Mouse (Mus musculus) lung, postnatal 0 days (tissue): Measurements from ENCODE around the gene Pea15a. TPM values are rescaled to one million over a fixed set of nuclear protein-coding genes. Genes with fewer than 3 reads are reported as not detected.

ENCODE experiments used
- ATAC-seq: fragments of 200-750 bp; cut with Nextera tagmentation; 2 replicates; pipeline ENCODE4 v1.8.0; 2017; ENCODE audit warnings: moderate library complexity
- DNase-seq: peaks from one replicate; pipeline ENCODE4 v3.0.0-alpha.2; 2016; ENCODE audit warnings: low spot score
- H3K27ac ChIP-seq: fragments of 300-500 bp; sonication (generic); 2 replicates; pipeline ENCODE4 v1.5.1; 2014; ENCODE audit warnings: antibody characterized with exemption, mild to moderate bottlenecking, low read length, mixed read lengths
- H3K27me3 ChIP-seq: fragments of 300-500 bp; sonication (generic); replicated peaks from 2 replicates; pipeline ENCODE4 v1.6.1; 2014; ENCODE audit warnings: low read length, mixed read lengths; ENCODE audit not compliant: insufficient read depth
- H3K36me3 ChIP-seq: fragments of 300-500 bp; sonication (generic); 2 replicates; pipeline ENCODE4 v1.6.1; 2014; ENCODE audit warnings: low read length, mixed read lengths; ENCODE audit not compliant: insufficient read depth
- H3K4me1 ChIP-seq: fragments of 300-500 bp; sonication (generic); 2 replicates; pipeline ENCODE4 v1.6.1; 2014; ENCODE audit warnings: antibody characterized with exemption, low read depth, low read length, mixed read lengths; ENCODE audit not compliant: insufficient read depth
- H3K4me2 ChIP-seq: fragments of 300-500 bp; sonication (generic); replicated peaks from 2 replicates; pipeline ENCODE4 v1.6.1; 2014; ENCODE audit warnings: low read depth, mild to moderate bottlenecking, low read length, moderate library complexity, mixed read lengths
- H3K4me3 ChIP-seq: fragments of 300-500 bp; sonication (generic); 2 replicates; pipeline ENCODE4 v1.5.1; 2014; ENCODE audit warnings: low read depth, low read length
- H3K9ac ChIP-seq: fragments of 300-500 bp; sonication (generic); replicated peaks from 2 replicates; pipeline ENCODE4 v1.6.1; 2014; ENCODE audit warnings: low read depth, mild to moderate bottlenecking
- H3K9me3 ChIP-seq: fragments of 300-500 bp; sonication (generic); 2 replicates; pipeline ENCODE4 v1.6.1; 2016; ENCODE audit warnings: low read length, mixed read lengths
- CTCF ChIP-seq: IDR thresholded peaks from 2 replicates; pipeline ENCODE4 v1.5.1; 2016; ENCODE audit warnings: antibody characterized with exemption, mild to moderate bottlenecking
- EP300 ChIP-seq: IDR thresholded peaks from 2 replicates; pipeline ENCODE4 v1.6.1; 2016; ENCODE audit warnings: antibody characterized with exemption, mild to moderate bottlenecking, control low read depth
- WGBS: fragments of 180-500 bp; shearing (Covaris S2); extraction: QIAGEN DNeasy Blood & Tissue Kit; methylation state at CpG from one replicate; pipeline ENCODE4 v1.1.7; 2014; 5-methylcytosine and 5-hydroxymethylcytosine counted together
- polyA plus RNA-seq: library from polyadenylated mRNA; unstranded; fragments of >200 nt; fragmentation: Nextera tagmentation; extraction: Ambion mirVana; gene quantifications from 2 replicates; pipeline ENCODE4 v1.2.1, GENCODE M21; 2015

Pea15a gene
- polyA plus RNA-seq, 1 experiment from 2014 or later = 114 TPM

DNA sequence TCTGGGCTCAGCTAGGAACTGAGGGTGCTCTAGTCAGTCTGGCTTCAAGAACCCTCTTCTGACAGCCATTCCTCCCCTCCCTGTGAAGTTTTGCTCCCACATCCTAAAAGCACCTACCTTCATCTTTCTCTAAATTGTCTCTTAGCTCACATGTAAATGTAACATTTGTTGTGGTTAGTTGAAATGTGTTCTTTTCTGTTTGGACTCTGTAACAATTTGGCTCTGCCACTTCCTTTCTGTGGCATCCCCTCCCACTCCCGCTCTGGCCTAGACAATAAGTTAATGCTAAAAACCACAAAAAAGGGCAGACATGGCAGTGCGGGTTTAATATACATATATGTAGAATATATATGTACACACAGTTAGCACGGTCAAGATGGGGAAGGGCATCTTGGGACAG lies 9.5 kb downstream of the Pea15a start:
- ATAC-seq (no peak), DNase-seq (no peak)
- H3K36me3 ChIP-seq = peaks cover 49% of the 10 kb centered on the region
- no peaks in the 10 kb centered on the region for H3K9me3 ChIP-seq
- peaks cover 3% of the 10 kb centered on the region; the same call in 1 of the 2 replicates for H3K4me1 ChIP-seq
- H3K9ac ChIP-seq = no peak overlapping the region
- no peaks in the 10 kb centered on the region for H3K27me3 ChIP-seq
- WGBS = 82% methylated on average over 3 of the region's 3 CpGs
- H3K4me2 ChIP-seq = no peak overlapping the region
- H3K4me3 ChIP-seq = no peak overlapping the region
- no peak for TF ChIP-seq EP300
- TF ChIP-seq CTCF = no peak
- H3K27ac ChIP-seq = no peak overlapping the region

DNA sequence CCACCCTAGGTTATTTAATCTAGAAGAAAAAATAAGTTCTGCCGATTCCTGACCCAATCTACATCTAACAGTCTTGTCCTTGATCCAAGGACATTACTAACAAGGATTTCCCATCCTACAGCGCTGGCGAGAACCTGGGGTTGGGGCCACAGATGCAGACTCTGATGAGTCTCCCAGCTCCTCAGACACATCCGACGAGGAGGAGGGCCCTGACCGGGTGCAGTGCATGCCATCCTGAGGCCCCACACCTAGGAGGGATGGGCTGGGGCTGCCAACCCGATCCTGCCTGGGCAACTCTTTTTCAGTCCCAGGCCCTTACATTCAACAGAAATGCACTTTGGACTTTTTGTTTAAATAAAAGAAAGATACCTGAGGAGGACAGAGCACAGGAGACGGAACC lies 12.2 kb downstream of the Pea15a start:
- Histone ChIP-seq H3K9me3 (no peaks in the 10 kb centered on the region), H3K27me3 (no peaks in the 10 kb centered on the region), H3K36me3 (peaks cover 57% of the 10 kb centered on the region), H3K27ac (no peak overlapping the region), H3K4me2 (no peak overlapping the region), H3K4me3 (no peak overlapping the region), H3K4me1 (no peaks in the 10 kb centered on the region), H3K9ac (no peak overlapping the region)
- ATAC-seq = no peak
- WGBS = 73% methylated on average over 8 of the region's 8 CpGs
- TF ChIP-seq CTCF = no peak
- no peak for TF ChIP-seq EP300
- no peak for DNase-seq

DNA sequence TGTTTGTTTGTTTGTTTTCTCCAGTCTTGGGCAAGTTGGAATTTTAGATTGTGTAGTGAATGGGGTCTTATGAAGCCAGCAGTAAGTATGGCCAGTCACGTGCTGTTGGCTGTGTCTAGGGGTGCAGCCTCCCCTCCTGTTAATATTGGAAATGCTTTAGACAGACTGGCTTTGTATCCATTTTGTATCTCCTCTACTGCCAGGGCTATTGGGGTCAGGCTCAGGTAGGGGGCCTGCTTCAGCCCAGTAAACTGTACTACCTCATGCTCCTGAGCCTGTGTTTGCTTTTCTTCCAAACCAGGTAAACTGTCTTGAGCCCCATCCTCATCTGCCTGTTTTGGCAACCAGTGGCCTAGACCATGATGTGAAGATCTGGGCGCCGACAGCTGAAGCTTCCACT lies 14.4 kb downstream of the Pea15a start:
- H3K36me3 ChIP-seq = peaks cover 66% of the 10 kb centered on the region
- DNase-seq (no peak), ATAC-seq (no peak)
- H3K27me3 ChIP-seq = no peaks in the 10 kb centered on the region
- no peak overlapping the region for H3K27ac ChIP-seq
- no peak overlapping the region for H3K9ac ChIP-seq
- no peaks in the 10 kb centered on the region for H3K9me3 ChIP-seq
- H3K4me3 ChIP-seq = no peak overlapping the region
- H3K4me1 ChIP-seq = no peaks in the 10 kb centered on the region
- H3K4me2 ChIP-seq = no peak overlapping the region
- 90% methylated on average over 3 of the region's 3 CpGs for WGBS
- TF ChIP-seq CTCF (no peak), EP300 (no peak)

DNA sequence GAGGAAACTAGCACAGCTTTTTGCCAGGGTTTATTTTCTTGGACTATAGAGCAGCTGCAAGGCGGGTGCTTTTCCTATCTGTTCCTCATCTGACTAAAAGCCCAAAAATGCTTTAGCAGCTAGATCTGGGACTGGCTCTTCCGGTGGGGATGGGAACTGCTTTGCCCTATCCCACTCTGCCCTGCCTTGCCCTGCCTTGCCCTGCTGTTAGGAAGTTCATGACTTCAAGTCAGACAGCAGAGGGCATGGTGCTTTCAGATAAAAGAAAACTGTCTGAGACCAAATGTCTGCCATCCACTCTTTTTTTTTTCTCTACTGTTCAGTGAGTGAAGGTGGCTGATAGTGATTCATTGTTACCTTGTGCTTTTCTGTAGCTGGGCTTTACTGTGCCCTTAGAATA lies 15.0 kb downstream of the Pea15a start:
- no peak for DNase-seq
- H3K9me3 ChIP-seq = no peaks in the 10 kb centered on the region
- H3K4me2 ChIP-seq = no peak overlapping the region
- H3K36me3 ChIP-seq = peaks cover 66% of the 10 kb centered on the region
- no peak for ATAC-seq
- H3K4me1 ChIP-seq = no peaks in the 10 kb centered on the region
- H3K9ac ChIP-seq = no peak overlapping the region
- no peak overlapping the region for H3K27ac ChIP-seq
- H3K4me3 ChIP-seq = no peak overlapping the region
- TF ChIP-seq CTCF = 0 out of 2 replicates have a peak, but pooled peaks have one; percentile 4
- TF ChIP-seq EP300 = no peak
- no peaks in the 10 kb centered on the region for H3K27me3 ChIP-seq
- WGBS = 86% methylated on average over 2 of the region's 2 CpGs

DNA sequence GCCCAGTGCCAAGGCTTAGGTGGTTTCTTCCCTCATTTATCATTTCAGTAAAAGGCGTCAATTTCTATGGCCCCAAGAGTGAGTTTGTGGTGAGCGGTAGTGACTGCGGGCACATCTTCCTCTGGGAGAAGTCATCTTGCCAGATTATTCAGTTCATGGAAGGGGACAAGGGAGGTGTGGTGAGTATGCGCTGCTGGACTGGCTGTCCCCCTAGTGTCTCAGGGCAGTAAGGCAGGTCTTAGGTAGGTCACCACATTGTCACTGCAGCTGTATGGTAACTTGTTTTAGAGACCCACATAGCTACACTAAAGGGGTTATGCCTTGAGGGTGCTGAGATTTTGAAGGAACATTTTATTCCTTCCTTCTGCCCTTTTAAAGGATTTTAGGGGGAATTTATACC lies 17.7 kb downstream of the Pea15a start:
- TF ChIP-seq EP300 = no peak
- TF ChIP-seq CTCF = peak; percentile 75
- WGBS = 59% methylated on average over 4 of the region's 4 CpGs
- H3K4me2 ChIP-seq = no peak overlapping the region
- H3K9ac ChIP-seq = no peak overlapping the region
- H3K4me3 ChIP-seq = no peak overlapping the region
- H3K4me1 ChIP-seq = no peaks in the 10 kb centered on the region
- H3K27ac ChIP-seq = no peak overlapping the region
- no peaks in the 10 kb centered on the region for H3K27me3 ChIP-seq
- DNase-seq = no peak
- H3K36me3 ChIP-seq = peaks cover 45% of the 10 kb centered on the region
- ATAC-seq = peak; percentile 57
- no peaks in the 10 kb centered on the region for H3K9me3 ChIP-seq

DNA sequence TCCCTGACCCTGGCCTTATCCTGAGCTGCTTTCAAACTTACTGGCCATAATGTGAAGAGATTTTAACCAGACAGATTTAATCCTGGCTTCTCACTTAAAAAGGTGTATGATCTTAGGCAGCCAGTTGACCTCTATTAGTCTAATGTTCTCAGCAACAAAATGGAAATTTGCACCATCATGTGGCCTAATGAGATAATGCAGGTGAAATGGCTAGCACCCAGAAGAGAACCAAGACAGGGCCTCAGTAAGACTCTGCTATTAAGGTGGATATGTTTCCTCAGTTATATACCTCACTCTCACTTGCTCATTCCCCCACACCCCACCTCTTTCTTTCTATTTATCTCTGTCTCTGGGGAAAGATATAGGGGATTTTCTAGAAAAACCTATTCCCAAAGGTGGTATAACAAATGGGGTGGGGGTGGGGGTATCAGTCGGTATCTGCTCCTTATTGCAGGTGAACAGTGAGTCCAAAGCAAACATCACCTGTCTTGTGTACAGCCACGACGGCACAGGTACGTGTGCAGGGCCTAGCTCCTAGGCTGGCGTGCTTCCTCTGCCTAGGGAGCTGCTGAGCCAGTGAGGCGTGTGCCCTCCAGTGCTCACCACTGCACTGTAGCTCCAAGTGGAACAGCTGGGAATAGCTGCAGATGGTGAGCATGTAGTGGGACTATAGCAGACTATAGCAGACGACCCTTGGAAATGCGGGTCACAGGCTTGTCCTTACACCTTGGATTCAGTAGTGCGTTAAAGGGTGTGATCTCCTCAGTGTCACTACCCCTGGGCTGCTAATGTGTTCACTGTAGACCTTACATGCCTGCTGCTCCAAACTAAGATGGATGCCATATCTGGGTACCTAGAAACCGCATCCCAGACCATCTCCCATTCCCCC lies 20.0 kb downstream of the Pea15a start:
- Histone ChIP-seq H3K36me3 (peaks cover 43% of the 10 kb centered on the region; the same call in 1 of the 2 replicates), H3K27ac (no peak overlapping the region), H3K9ac (no peak overlapping the region), H3K27me3 (no peaks in the 10 kb centered on the region), H3K4me3 (no peak overlapping the region), H3K9me3 (no peaks in the 10 kb centered on the region), H3K4me1 (no peaks in the 10 kb centered on the region), H3K4me2 (no peak overlapping the region)
- DNase-seq (no peak), ATAC-seq (0 out of 2 replicates have a peak, but pooled peaks have one; percentile 14)
- WGBS = 91% methylated on average over 10 of the region's 10 CpGs
- peak; percentile 50 for TF ChIP-seq CTCF
- no peak for TF ChIP-seq EP300
